Mouse (Mus musculus) frontal cortex, postnatal 36 days (tissue): ENCODE results near the gene Tbc1d9.

Source experiments
- DNase-seq, 2 experiments: peaks; one replicate each; pipeline ENCODE4 v3.0.0; 2022; ENCODE audit warnings: low spot score in 2 of 2

The Tbc1d9 gene

GRCm38 (mm10) chr8:83178228-83178742 is 13.1 kb downstream of the Tbc1d9 start:
- DNase-seq = no peak

GRCm38 (mm10) chr8:83181851-83182482 is 16.8 kb downstream of the Tbc1d9 start:
- DNase-seq = no peak

GRCm38 (mm10) chr8:83182784-83183183 is 17.6 kb downstream of the Tbc1d9 start:
- DNase-seq = no peak

- no peak for DNase-seq
These were observed 21.2 kb downstream of the Tbc1d9 start for GRCm38 (mm10) chr8:83186376-83186775.

GRCm38 (mm10) chr8:83187363-83187962 is 22.3 kb downstream of the Tbc1d9 start:
- DNase-seq = no peak

GRCm38 (mm10) chr8:83189538-83190095 is 24.5 kb downstream of the Tbc1d9 start:
- no peak for DNase-seq

GRCm38 (mm10) chr8:83196088-83196487 is 30.9 kb downstream of the Tbc1d9 start:
- peak; percentile 27 to 62 for DNase-seq

- no peak for DNase-seq
These were observed 34.6 kb downstream of the Tbc1d9 start for GRCm38 (mm10) chr8:83199715-83200114.

- DNase-seq = peak; percentile 44 to 60
These were observed 35.3 kb downstream of the Tbc1d9 start for GRCm38 (mm10) chr8:83200191-83201177.

- DNase-seq = no peak
These were observed 37.8 kb downstream of the Tbc1d9 start for GRCm38 (mm10) chr8:83202946-83203345.

- DNase-seq = peak; percentile 18 to 68
These were observed 40.8 kb downstream of the Tbc1d9 start for GRCm38 (mm10) chr8:83205907-83206306.

GRCm38 (mm10) chr8:83209581-83209980 is 44.4 kb downstream of the Tbc1d9 start:
- DNase-seq = no peak

GRCm38 (mm10) chr8:83210676-83211075 is 45.5 kb downstream of the Tbc1d9 start:
- no peak for DNase-seq

- DNase-seq = no peak
These were observed 49.9 kb downstream of the Tbc1d9 start for GRCm38 (mm10) chr8:83215065-83215464.

GRCm38 (mm10) chr8:83216520-83216919 is 51.4 kb downstream of the Tbc1d9 start:
- DNase-seq = no peak

- no peak for DNase-seq
These were observed 52.0 kb downstream of the Tbc1d9 start for GRCm38 (mm10) chr8:83217196-83217595.

- DNase-seq = no peak
These were observed 52.7 kb downstream of the Tbc1d9 start for GRCm38 (mm10) chr8:83217891-83218290.

- no peak for DNase-seq
These were observed 54.2 kb downstream of the Tbc1d9 start for GRCm38 (mm10) chr8:83219392-83219791.

- DNase-seq = no peak
These were observed 55.6 kb downstream of the Tbc1d9 start for GRCm38 (mm10) chr8:83220746-83221145.

- DNase-seq = no peak
These were observed 59.7 kb downstream of the Tbc1d9 start for GRCm38 (mm10) chr8:83224754-83225416.

GRCm38 (mm10) chr8:83225598-83225997 is 60.4 kb downstream of the Tbc1d9 start:
- no peak for DNase-seq
